In the genomic region with DNA sequence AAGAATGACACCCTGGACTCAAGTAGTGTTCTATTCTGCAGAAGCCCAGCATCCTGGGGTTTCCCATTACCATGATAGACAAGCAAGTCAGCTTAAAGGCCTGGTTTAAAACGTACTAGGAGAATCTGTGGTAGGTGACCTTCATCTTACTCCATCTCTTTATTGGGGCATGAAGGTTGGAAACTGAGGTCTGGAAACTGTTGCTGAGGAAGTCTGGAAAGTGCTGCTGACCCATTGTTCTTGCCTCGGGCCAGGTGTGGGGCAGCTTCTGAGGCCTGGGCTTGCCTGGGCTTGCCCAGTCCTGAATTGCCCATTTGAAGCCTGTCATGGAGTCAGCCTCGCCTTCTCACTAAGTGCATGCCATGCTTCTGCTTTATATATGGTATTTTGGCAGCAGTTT, we compare ENCODE assay signal across 23 mouse cellular contexts. TPM values are rescaled to one million over a fixed set of nuclear protein-coding genes. Genes with fewer than 3 reads are reported as not detected.
DNase-seq lines count a peak whose midpoint lies in the region; TF ChIP-seq lines count a peak whose summit lies in the region.
"Had no signal": no experiment of that assay in that cellular context is flagged by ENCODE, and none has a peak within 500 bp of the region (broad histone marks: within the 10 kb centered on the region; RNA-seq: fewer than 3 reads in every experiment).

No protein-coding gene starts in this region.

- TF ChIP-seq POLR2A in embryonic fibroblast, embryonic 13.5 days (IDR thresholded peaks at IDR 0.05; ENCODE audit: low read depth, low read length), result no peak

- TF ChIP-seq CTCF in layer of hippocampus, adult 2 months (conservative IDR thresholded peaks at IDR 0.05), result no peak
- no peak for TF ChIP-seq CTCF in embryonic fibroblast, embryonic 13.5 days (IDR thresholded peaks at IDR 0.05; ENCODE audit: borderline replicate concordance, insufficient read depth, low read length)

- peak overlapping the region; percentile 64 for H3K27ac ChIP-seq in layer of hippocampus, adult 2 months
- H3K27ac ChIP-seq in embryonic fibroblast, embryonic 13.5 days (ENCODE audit: insufficient read depth, low read length), result peak overlapping the region; percentile 8; the same call in 1 of the 2 replicates
- H3K27ac ChIP-seq: embryonic facial prominence, embryonic 10.5 days; embryonic facial prominence, embryonic 12.5 days; forebrain, embryonic 10.5 days; forebrain, embryonic 12.5 days had no signal

- no peak for DNase-seq in layer of hippocampus, adult 2 months (ENCODE audit: low spot score in 2 of 2)
- DNase-seq in layer of hippocampus, adult 8-10 months (ENCODE audit: low spot score in 2 of 2), result no peak
- DNase-seq in ES-CJ7 (ENCODE audit: low read depth, low spot score), result peak; percentile 77
- peak; percentile 94 for DNase-seq in R1 (ENCODE audit: low read depth, low spot score)
- DNase-seq in thymus, postnatal 14 days, result no peak
- DNase-seq in right cerebral cortex, postnatal 25 days, result no peak
- no peak for DNase-seq in urinary bladder, postnatal 4 days (ENCODE audit: low spot score in 2 of 2)
- DNase-seq: adrenal gland, adult 8-10 months; adrenal gland, postnatal 25 days; B cell, adult 2 months; cerebellum, adult 11-12 months; cerebellum, adult 2 months; cerebellum, adult 9-10 months; cerebellum, postnatal 10 days; cerebellum, postnatal 25 days; forebrain, postnatal 0 days had no signal

- no peak overlapping the region for H3K4me3 ChIP-seq in layer of hippocampus, adult 2 months
- H3K4me3 ChIP-seq in embryonic fibroblast, embryonic 13.5 days (ENCODE audit: insufficient read depth, low read length), result no peak overlapping the region
- H3K4me3 ChIP-seq: embryonic facial prominence, embryonic 10.5 days; embryonic facial prominence, embryonic 12.5 days; erythroblast, embryonic 14.5 days; forebrain, embryonic 10.5 days; forebrain, embryonic 12.5 days had no signal

- H3K4me1 ChIP-seq in embryonic fibroblast, embryonic 13.5 days (ENCODE audit: control insufficient read depth, insufficient read depth, low read length), result no peaks in the 10 kb centered on the region
- H3K4me1 ChIP-seq: embryonic facial prominence, embryonic 10.5 days; embryonic facial prominence, embryonic 12.5 days; forebrain, embryonic 10.5 days; forebrain, embryonic 12.5 days had no signal

RNA-seq across cellular contexts. Expression of a gene that starts 17.8 kb away (rescaled TPM):
- 10 to 100 TPM; 40.0 to 40.8 TPM for total RNA-seq in layer of hippocampus, adult 2 months (2021)
- 10 to 100 TPM; 29.0 to 35.7 (median 33.2) TPM for total RNA-seq in layer of hippocampus, adult 8-10 months (2022)
- 27.8 and 37.6 TPM in 2 replicates for polyA plus RNA-seq in embryonic fibroblast, embryonic 13.5 days (2011; ENCODE audit: insufficient read length, low read depth, missing spikeins)
- polyA plus RNA-seq: erythroblast, embryonic 14.5 days; G1E had no signal

Comparison
In these comparisons a context has a peak if more than half of its experiments do, and no peak if none do; other contexts are left out.
1. DNase-seq: peak in ES-CJ7 (single experiment) and R1 (single experiment); none in layer of hippocampus, adult 2 months (0 of 2), layer of hippocampus, adult 8-10 months (0 of 2), thymus, postnatal 14 days (single experiment), right cerebral cortex, postnatal 25 days (single experiment) and urinary bladder, postnatal 4 days (0 of 2).